Mouse (Mus musculus) hindbrain, embryonic 10.5 days (tissue): ENCODE data around the gene Eif4ebp2. TPM values are rescaled to one million over a fixed set of nuclear protein-coding genes. Genes with fewer than 3 reads are reported as not detected.
"Not testable (repeated sequence)": the region's sequence is repeated elsewhere in the genome, so short reads cannot be mapped to it uniquely, and the experiment has no call there.

Experiments
- DNase-seq: peaks from one replicate; pipeline ENCODE4 v3.0.0-alpha.2; 2017; ENCODE audit warnings: low spot score
- H3K27ac ChIP-seq: fragments of 300-500 bp; sonication (generic); 2 replicates; pipeline ENCODE4 v1.5.1; 2016; ENCODE audit warnings: mild to moderate bottlenecking, moderate library complexity
- H3K27me3 ChIP-seq: fragments of 300-500 bp; sonication (generic); 2 replicates; pipeline ENCODE4 v1.6.1; 2016; ENCODE audit warnings: mild to moderate bottlenecking; ENCODE audit not compliant: poor library complexity, insufficient read depth, severe bottlenecking
- H3K36me3 ChIP-seq: fragments of 300-500 bp; sonication (generic); 2 replicates; pipeline ENCODE4 v1.6.1; 2016; ENCODE audit warnings: mild to moderate bottlenecking, moderate library complexity
- H3K4me1 ChIP-seq: fragments of 300-500 bp; sonication (generic); replicated peaks from 2 replicates; pipeline ENCODE4 v1.6.1; 2016; ENCODE audit warnings: mild to moderate bottlenecking
- H3K4me3 ChIP-seq: fragments of 300-500 bp; sonication (generic); 2 replicates; pipeline ENCODE4 v1.5.1; 2016; ENCODE audit warnings: mild to moderate bottlenecking, moderate library complexity
- H3K9me3 ChIP-seq: fragments of 300-500 bp; sonication (generic); 2 replicates; pipeline ENCODE4 v1.6.1; 2016; ENCODE audit warnings: mild to moderate bottlenecking, moderate library complexity
- WGBS: fragments of 180-500 bp; shearing (Covaris S2); methylation state at CpG from one replicate; pipeline ENCODE4 v1.1.7; 2016; 5-methylcytosine and 5-hydroxymethylcytosine counted together
- polyA plus RNA-seq: library from polyadenylated mRNA; unstranded; fragments of >200 nt; fragmentation: Nextera tagmentation; extraction: Ambion mirVana; gene quantifications from 2 replicates; pipeline ENCODE4 v1.2.1, GENCODE M21; 2016

Eif4ebp2 gene
- polyA plus RNA-seq, 1 experiment from 2014 or later: 76.8 TPM

- no peak overlapping the region for H3K27ac ChIP-seq
- DNase-seq: no peak
- no peaks in the 10 kb centered on the region for H3K9me3 ChIP-seq
- H3K4me1 ChIP-seq: peaks cover 34% of the 10 kb centered on the region
- H3K27me3 ChIP-seq: peaks cover 25% of the 10 kb centered on the region
- no peaks in the 10 kb centered on the region for H3K36me3 ChIP-seq
- WGBS: 89% methylated on average over 4 of the region's 4 CpGs
- no peak overlapping the region for H3K4me3 ChIP-seq
Measured at GRCm38 (mm10) chr10:61479927-61480326, 27.5 kb upstream of the Eif4ebp2 start.

GRCm38 (mm10) chr10:61479461-61479860, 27.0 kb upstream of the Eif4ebp2 start:
- no peaks in the 10 kb centered on the region for H3K9me3 ChIP-seq
- H3K4me3 ChIP-seq: no peak overlapping the region
- no peak for DNase-seq
- H3K27ac ChIP-seq: no peak overlapping the region
- H3K4me1 ChIP-seq: peaks cover 35% of the 10 kb centered on the region
- H3K36me3 ChIP-seq: no peaks in the 10 kb centered on the region
- WGBS: 91% methylated on average over 10 of the region's 10 CpGs
- peaks cover 25% of the 10 kb centered on the region for H3K27me3 ChIP-seq

GRCm38 (mm10) chr10:61476440-61477165, 24.1 kb upstream of the Eif4ebp2 start:
- Histone ChIP-seq H3K27me3 (peaks cover 29% of the 10 kb centered on the region), H3K36me3 (no peaks in the 10 kb centered on the region), H3K9me3 (no peaks in the 10 kb centered on the region), H3K27ac (peak overlapping the region; percentile 95), H3K4me1 (peaks cover 35% of the 10 kb centered on the region), H3K4me3 (peak overlapping the region; percentile 86)
- 3% methylated on average over 15 of the region's 15 CpGs for WGBS
- DNase-seq: peak; percentile 25

- peak within 1 kb of the TSS; percentile 86 for H3K4me3 ChIP-seq
- H3K36me3 ChIP-seq: no peaks in the 10 kb centered on the region
- H3K9me3 ChIP-seq: no peaks in the 10 kb centered on the region
- peak; percentile 95 for DNase-seq
- H3K27me3 ChIP-seq: peaks cover 29% of the 10 kb centered on the region
- H3K27ac ChIP-seq: peak within 1 kb of the TSS; percentile 95
- WGBS: under 1% methylated on average over 70 of the region's 70 CpGs
- H3K4me1 ChIP-seq: peaks cover 35% of the 10 kb centered on the region
Measured at GRCm38 (mm10) chr10:61475594-61476439, 23.4 kb upstream of the Eif4ebp2 start, which contains the start of gene Lrrc20. Lrrc20 (plus strand) TSS chr10:61475801.

- peak overlapping the region; percentile 86 for H3K4me3 ChIP-seq
- H3K4me1 ChIP-seq: peaks cover 35% of the 10 kb centered on the region
- H3K27ac ChIP-seq: 0 out of 2 replicates have a peak overlapping the region, but pooled peaks have one; percentile 95
- no peaks in the 10 kb centered on the region for H3K36me3 ChIP-seq
- DNase-seq: no peak
- no peaks in the 10 kb centered on the region for H3K9me3 ChIP-seq
- WGBS: 80% methylated on average over 1 of the region's 1 CpGs
- peaks cover 29% of the 10 kb centered on the region for H3K27me3 ChIP-seq
Measured at GRCm38 (mm10) chr10:61474344-61474743, 21.9 kb upstream of the Eif4ebp2 start.

GRCm38 (mm10) chr10:61473640-61474039, 21.2 kb upstream of the Eif4ebp2 start:
- no peak for DNase-seq
- no peak overlapping the region for H3K4me3 ChIP-seq
- H3K27ac ChIP-seq: no peak overlapping the region
- 81% methylated on average over 3 of the region's 3 CpGs for WGBS
- H3K4me1 ChIP-seq: peaks cover 35% of the 10 kb centered on the region
- no peaks in the 10 kb centered on the region for H3K9me3 ChIP-seq
- H3K36me3 ChIP-seq: no peaks in the 10 kb centered on the region
- peaks cover 28% of the 10 kb centered on the region for H3K27me3 ChIP-seq

- no peak for DNase-seq
- WGBS: 67% methylated on average over 7 of the region's 7 CpGs
Measured at GRCm38 (mm10) chr10:61468900-61469299, 16.4 kb upstream of the Eif4ebp2 start.

GRCm38 (mm10) chr10:61466873-61467272, 14.4 kb upstream of the Eif4ebp2 start:
- no peak overlapping the region for H3K4me3 ChIP-seq
- no peaks in the 10 kb centered on the region for H3K9me3 ChIP-seq
- no peaks in the 10 kb centered on the region for H3K36me3 ChIP-seq
- H3K27me3 ChIP-seq: no peaks in the 10 kb centered on the region
- peak; percentile 52 for DNase-seq
- H3K27ac ChIP-seq: no peak overlapping the region
- no peaks in the 10 kb centered on the region for H3K4me1 ChIP-seq
- 34% methylated on average over 5 of the region's 5 CpGs for WGBS

More at GRCm38 (mm10) chr10:61468900-61469299, 16.4 kb upstream of the Eif4ebp2 start:
- Histone ChIP-seq H3K4me3 (no peak overlapping the region), H3K4me1 (no peaks in the 10 kb centered on the region), H3K9me3 (no peaks in the 10 kb centered on the region), H3K36me3 (no peaks in the 10 kb centered on the region), H3K27me3 (no peaks in the 10 kb centered on the region), H3K27ac (no peak overlapping the region)

- Histone ChIP-seq H3K4me3 (no peak overlapping the region), H3K27me3 (no peaks in the 10 kb centered on the region), H3K36me3 (no peaks in the 10 kb centered on the region), H3K9me3 (no peaks in the 10 kb centered on the region), H3K27ac (no peak overlapping the region), H3K4me1 (no peaks in the 10 kb centered on the region)
- WGBS: 69% methylated on average over 8 of the region's 8 CpGs
- peak; percentile 9 for DNase-seq
Measured at GRCm38 (mm10) chr10:61466242-61466641, 13.8 kb upstream of the Eif4ebp2 start.

- Histone ChIP-seq H3K4me1 (no peaks in the 10 kb centered on the region), H3K27ac (no peak overlapping the region), H3K27me3 (no peaks in the 10 kb centered on the region), H3K4me3 (no peak overlapping the region), H3K9me3 (no peaks in the 10 kb centered on the region), H3K36me3 (no peaks in the 10 kb centered on the region)
- WGBS: 85% methylated on average over 4 of the region's 4 CpGs
- no peak for DNase-seq
Measured at GRCm38 (mm10) chr10:61465009-61465408, 12.5 kb upstream of the Eif4ebp2 start.

- 72% methylated on average over 3 of the region's 3 CpGs for WGBS
- no peaks in the 10 kb centered on the region for H3K9me3 ChIP-seq
- no peaks in the 10 kb centered on the region for H3K4me1 ChIP-seq
Measured at GRCm38 (mm10) chr10:61457182-61457581, 4.7 kb upstream of the Eif4ebp2 start.

GRCm38 (mm10) chr10:61453171-61453570, 710 bp upstream of the Eif4ebp2 start:
- H3K27me3 ChIP-seq, DNase-seq, H3K9me3 ChIP-seq: not testable (repeated sequence)
- Histone ChIP-seq H3K4me3 (peak overlapping the region; percentile 100), H3K36me3 (peaks cover 25% of the 10 kb centered on the region), H3K4me1 (peaks cover 34% of the 10 kb centered on the region), H3K27ac (peak overlapping the region; percentile 94; the same call in 1 of the 2 replicates)
- WGBS: 80% methylated on average over 3 of the region's 3 CpGs

More at GRCm38 (mm10) chr10:61457182-61457581, 4.7 kb upstream of the Eif4ebp2 start:
- H3K36me3 ChIP-seq: no peaks in the 10 kb centered on the region
- DNase-seq: no peak
- H3K4me3 ChIP-seq: no peak overlapping the region
- H3K27ac ChIP-seq: no peak overlapping the region
- no peaks in the 10 kb centered on the region for H3K27me3 ChIP-seq
